Mouse (Mus musculus) lung, postnatal 25 days (tissue): Measurements from ENCODE around the gene Atg4b.
"Not testable (repeated sequence)": the region's sequence is repeated elsewhere in the genome, so short reads cannot be mapped to it uniquely, and the experiment has no call there.

ENCODE experiments used
- DNase-seq: peaks from one replicate; pipeline ENCODE4 v3.0.0; 2022; ENCODE audit warnings: low spot score

Atg4b gene

GRCm38 (mm10) chr1:93818722-93819121, 67.4 kb downstream of the Atg4b start:
- no peak for DNase-seq

- no peak for DNase-seq
These were observed 72.6 kb downstream of the Atg4b start for GRCm38 (mm10) chr1:93823796-93824495.

GRCm38 (mm10) chr1:93824609-93825008, 73.3 kb downstream of the Atg4b start, which contains the start of gene D2hgdh:
TSS of gene D2hgdh (plus strand) at chr1:93824909.
- no peak for DNase-seq

- peak; percentile 96 for DNase-seq
These were observed 73.9 kb downstream of the Atg4b start for GRCm38 (mm10) chr1:93825105-93825674.

- no peak for DNase-seq
These were observed 74.7 kb downstream of the Atg4b start for GRCm38 (mm10) chr1:93825771-93826539.

- no peak for DNase-seq
These were observed 75.2 kb downstream of the Atg4b start for GRCm38 (mm10) chr1:93826540-93826835.

- DNase-seq, result not testable (repeated sequence)
These were observed 81.6 kb downstream of the Atg4b start for GRCm38 (mm10) chr1:93832754-93833360.

GRCm38 (mm10) chr1:93834671-93835150, 83.4 kb downstream of the Atg4b start:
- DNase-seq, result no peak

- DNase-seq, result no peak
These were observed 83.9 kb downstream of the Atg4b start for GRCm38 (mm10) chr1:93835211-93835610.

GRCm38 (mm10) chr1:93835876-93836531, 84.7 kb downstream of the Atg4b start:
- no peak for DNase-seq

GRCm38 (mm10) chr1:93836532-93836913, 85.2 kb downstream of the Atg4b start:
- DNase-seq, result no peak

GRCm38 (mm10) chr1:93837335-93837734, 86.0 kb downstream of the Atg4b start:
- peak; percentile 17 for DNase-seq

- not testable (repeated sequence) for DNase-seq
These were observed 87.3 kb downstream of the Atg4b start for GRCm38 (mm10) chr1:93838569-93838968.
